Mouse (Mus musculus): ENCODE results near the gene Csf3r. TPM values are rescaled to one million over a fixed set of nuclear protein-coding genes. Genes with fewer than 3 reads are reported as not detected.

The Csf3r gene
- not detected for polyA plus RNA-seq (2014; fragmentation: Illumina TruSeq; extraction: RNeasy Lipid Tissue Mini Kit (QIAGEN cat#74804); ENCODE audit: low read depth, low replicate concordance)

DNA sequence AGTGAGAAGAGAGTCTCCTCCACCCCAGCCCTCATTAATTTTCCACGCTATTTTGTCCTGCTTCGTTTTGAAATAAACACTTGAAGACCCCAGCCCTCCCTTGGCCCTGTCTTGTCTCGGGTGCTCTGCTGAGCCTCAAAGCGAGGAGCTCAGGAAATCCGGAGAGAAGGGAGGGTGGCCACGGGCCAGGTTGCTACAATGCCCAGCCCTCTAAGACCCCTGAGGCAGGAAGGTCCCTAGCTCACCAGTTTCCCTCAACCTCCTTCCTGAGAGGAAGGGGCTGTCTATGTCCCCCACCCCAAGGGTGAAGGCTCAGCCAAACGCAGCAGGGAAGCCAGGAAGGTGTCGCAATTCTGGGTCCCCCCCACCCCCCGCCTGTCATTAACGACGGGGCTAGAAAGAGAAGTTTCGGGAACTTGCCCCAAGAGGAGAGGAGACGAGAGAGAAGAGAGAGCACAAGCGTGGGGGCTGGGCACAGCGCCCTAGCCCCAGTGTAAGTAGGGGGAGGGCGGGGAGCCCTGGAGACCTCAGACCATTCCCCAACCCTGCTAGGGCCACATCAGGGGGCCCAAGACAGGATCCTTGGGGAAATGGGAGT lies at the start of gene Csf3r:
Gene Csf3r (plus strand): TSS at position 248 of the 598 bp plus-strand sequence.

DNA sequence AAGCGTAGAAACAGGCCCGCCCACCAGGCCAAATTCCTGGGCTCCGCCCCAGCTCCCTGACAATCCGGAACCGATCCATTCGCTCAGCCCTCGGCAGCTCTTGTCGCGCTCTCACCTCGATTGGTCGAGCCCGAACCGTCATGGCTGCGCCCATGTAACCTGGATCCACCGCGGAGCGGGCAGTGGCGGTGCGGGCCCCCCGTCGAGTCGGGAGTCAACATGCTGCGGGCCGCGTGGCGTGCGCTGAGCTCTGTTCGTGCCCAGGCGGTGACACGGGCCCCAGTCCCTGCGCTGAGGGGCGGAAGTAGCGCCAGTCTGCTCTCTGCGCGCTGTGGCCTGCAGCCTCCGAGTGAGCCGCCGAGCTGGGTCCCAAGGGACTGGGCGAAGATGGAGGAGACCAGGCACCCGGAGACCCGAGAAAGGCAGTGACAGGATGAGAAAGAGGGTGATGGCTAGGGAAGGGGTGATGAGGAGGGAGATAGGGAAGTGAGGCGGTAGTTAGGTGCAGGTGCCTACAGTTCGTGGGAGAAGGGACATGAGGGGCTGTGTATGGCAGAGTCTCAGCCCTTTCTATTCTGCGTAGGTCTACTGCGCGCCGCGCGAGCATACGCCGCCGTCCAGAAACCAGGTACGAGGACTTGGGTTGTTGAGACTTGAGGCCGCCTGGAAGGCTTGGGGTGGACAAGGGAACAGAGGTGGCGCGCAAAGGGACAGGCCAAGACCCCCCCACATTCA lies 22.7 kb downstream of the Csf3r start, which contains the start of gene Mrps15:
Gene Mrps15 (plus strand): TSS at position 75 of the 735 bp plus-strand sequence.

DNA sequence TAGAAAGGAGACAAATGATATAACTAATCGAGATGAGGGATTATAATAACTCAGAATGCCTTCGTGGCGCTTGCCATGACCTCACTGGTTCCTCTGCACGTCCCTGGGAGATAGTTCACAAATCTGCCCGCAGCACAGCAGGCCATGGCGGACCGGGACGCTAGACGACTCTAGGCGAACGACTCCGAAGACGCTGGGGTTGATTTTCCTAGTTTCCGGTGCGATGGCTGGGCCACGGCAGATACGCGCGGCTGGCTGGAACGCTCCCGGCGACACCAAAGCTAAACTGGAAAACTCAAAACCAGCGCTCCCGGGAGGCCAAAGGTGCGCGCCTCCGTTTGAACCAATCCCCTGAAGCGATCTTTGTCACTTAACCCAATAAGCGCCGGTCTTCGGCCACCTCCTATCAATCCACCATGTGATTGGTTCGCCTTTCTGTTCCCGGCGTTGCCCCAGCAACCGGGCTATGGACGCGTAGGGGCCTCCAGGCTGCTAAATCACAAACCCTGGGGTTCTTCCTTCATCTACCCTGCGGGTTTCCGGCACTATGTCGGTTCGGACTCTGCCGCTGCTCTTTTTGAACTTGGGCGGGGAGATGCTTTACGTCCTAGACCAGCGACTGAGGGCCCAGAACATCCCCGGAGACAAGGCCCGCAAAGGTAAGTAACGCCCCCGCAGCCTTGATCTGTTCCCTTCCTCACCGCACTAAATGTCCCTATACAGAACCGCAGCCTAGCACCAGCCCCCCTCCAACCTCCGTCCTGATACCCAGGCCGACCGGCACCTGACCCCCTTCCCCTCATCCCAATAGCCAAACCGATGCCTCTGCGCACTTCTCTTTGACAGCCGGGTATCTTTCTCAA lies 34.0 kb downstream of the Csf3r start, which contains the start of gene Oscp1:
Gene Oscp1 (plus strand): TSS at position 432 of the 863 bp plus-strand sequence.

Other genes starting within 250 kb of the Csf3r start
- gene Mrps15, start 22.4 kb downstream of the Csf3r start, polyA plus RNA-seq (2014; fragmentation: Illumina TruSeq; extraction: RNeasy Lipid Tissue Mini Kit (QIAGEN cat#74804); ENCODE audit: low read depth, low replicate concordance): 106 TPM
- gene Oscp1, start 34.0 kb downstream of the Csf3r start, polyA plus RNA-seq (2014; fragmentation: Illumina TruSeq; extraction: RNeasy Lipid Tissue Mini Kit (QIAGEN cat#74804); ENCODE audit: low read depth, low replicate concordance): 0.93 TPM
- gene Lsm10, start 72.1 kb downstream of the Csf3r start, polyA plus RNA-seq (2014; fragmentation: Illumina TruSeq; extraction: RNeasy Lipid Tissue Mini Kit (QIAGEN cat#74804); ENCODE audit: low read depth, low replicate concordance): 3.7 TPM
- 2.8 TPM for gene Stk40, start 79.4 kb downstream of the Csf3r start, polyA plus RNA-seq (2014; fragmentation: Illumina TruSeq; extraction: RNeasy Lipid Tissue Mini Kit (QIAGEN cat#74804); ENCODE audit: low read depth, low replicate concordance)
- gene Eva1b, start 123.2 kb downstream of the Csf3r start, polyA plus RNA-seq (2014; fragmentation: Illumina TruSeq; extraction: RNeasy Lipid Tissue Mini Kit (QIAGEN cat#74804); ENCODE audit: low read depth, low replicate concordance): 0.32 TPM
- gene Sh3d21, start 138.9 kb downstream of the Csf3r start, polyA plus RNA-seq (2014; fragmentation: Illumina TruSeq; extraction: RNeasy Lipid Tissue Mini Kit (QIAGEN cat#74804); ENCODE audit: low read depth, low replicate concordance): 0.81 TPM
- 109 TPM for gene Thrap3, start 178.2 kb downstream of the Csf3r start, polyA plus RNA-seq (2014; fragmentation: Illumina TruSeq; extraction: RNeasy Lipid Tissue Mini Kit (QIAGEN cat#74804); ENCODE audit: low read depth, low replicate concordance)
- 1.0 TPM for gene Map7d1, start 231.8 kb downstream of the Csf3r start, polyA plus RNA-seq (2014; fragmentation: Illumina TruSeq; extraction: RNeasy Lipid Tissue Mini Kit (QIAGEN cat#74804); ENCODE audit: low read depth, low replicate concordance)
- gene Trappc3, start 237.8 kb downstream of the Csf3r start, polyA plus RNA-seq (2014; fragmentation: Illumina TruSeq; extraction: RNeasy Lipid Tissue Mini Kit (QIAGEN cat#74804); ENCODE audit: low read depth, low replicate concordance): 45.3 TPM

All from kidney, adult 10 weeks (tissue).